Mouse (Mus musculus) kidney, postnatal 25 days (tissue): ENCODE data around the gene Xdh.

Experiments
- DNase-seq, 2 experiments: peaks; one replicate each; pipeline ENCODE4 v3.0.0; 2021; ENCODE audit warnings: mixed read lengths in 2 of 2

Xdh gene

DNA sequence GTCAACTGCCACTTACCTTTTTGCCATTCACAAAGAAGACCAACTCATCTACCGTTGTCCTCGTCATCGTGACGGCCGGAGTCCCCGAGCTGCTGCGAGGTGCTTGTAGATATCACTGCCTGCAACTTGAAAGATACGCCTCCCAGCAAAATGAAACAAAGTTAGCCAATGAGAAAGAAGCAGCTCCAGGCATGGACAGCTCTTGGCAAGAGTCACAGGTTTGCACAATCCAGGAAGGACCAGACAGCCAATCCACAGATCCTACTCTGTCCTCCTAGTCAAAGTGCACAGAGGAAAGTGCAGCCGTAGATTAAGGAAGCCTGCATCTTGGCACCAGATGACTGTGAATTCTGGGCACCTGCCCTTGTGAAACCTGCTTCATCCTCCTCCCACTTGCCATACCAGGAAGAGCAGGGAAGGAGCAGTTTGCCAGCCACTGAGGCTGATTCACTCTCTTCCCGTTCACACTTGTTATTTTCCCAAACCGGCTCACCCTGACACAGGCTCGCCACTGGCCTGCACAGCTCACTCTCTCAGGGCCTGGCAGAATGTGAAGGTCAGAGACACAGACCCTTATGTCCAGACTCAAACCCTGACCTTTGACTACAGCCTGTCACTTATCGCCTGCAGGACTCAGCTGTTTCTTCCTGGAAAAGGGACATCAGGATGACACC lies at the start of gene Xdh:
Gene Xdh (minus strand): TSS at position 135 of the 674 bp plus-strand sequence.
- peak; percentile 77 to 92 for DNase-seq

- DNase-seq = no peak
These were observed 46.1 kb upstream of the Xdh start for GRCm38 (mm10) chr17:73995907-73996645.

DNA sequence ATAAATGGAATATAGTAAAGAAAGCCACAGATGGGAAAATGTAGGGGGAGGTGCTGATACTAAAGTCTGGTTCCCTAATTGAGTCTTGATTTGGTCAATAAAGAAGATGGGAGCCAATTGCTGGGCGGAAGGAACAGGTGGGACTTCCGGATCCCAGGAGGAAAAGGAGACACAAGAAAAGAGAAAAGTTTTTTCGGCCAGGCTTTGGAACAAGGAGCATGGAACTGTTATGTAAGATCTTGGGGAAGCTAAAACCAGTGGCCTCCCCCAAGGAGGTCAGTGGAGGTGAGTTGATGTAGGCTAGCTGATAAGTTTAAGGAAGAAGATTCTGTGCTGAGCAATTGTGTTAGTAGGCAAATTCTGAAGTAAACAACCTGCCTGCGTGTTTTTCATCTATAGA lies 41.3 kb upstream of the Xdh start:
- no peak for DNase-seq

DNA sequence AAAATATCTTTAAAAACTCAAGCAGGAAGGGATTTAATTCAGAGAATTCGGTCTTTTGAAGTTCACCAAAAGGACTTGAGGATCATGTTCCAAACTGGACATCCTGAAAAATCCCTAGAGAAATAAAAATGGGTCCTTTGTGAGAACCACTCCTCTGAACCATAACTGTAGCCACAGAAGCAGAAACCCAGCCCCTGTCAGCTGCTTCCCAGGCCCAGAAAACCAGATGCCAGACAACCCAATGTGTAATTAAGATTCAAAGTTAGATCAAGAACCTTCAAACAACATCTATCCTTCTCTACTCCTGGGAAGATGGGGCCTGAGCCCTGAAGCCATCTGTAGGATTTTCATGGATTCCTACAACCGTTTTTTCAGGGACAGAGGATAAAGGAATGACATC lies 36.6 kb upstream of the Xdh start:
- no peak for DNase-seq

- DNase-seq = peak; percentile 49 to 64
These were observed 35.9 kb upstream of the Xdh start for GRCm38 (mm10) chr17:73985936-73986335.

DNA sequence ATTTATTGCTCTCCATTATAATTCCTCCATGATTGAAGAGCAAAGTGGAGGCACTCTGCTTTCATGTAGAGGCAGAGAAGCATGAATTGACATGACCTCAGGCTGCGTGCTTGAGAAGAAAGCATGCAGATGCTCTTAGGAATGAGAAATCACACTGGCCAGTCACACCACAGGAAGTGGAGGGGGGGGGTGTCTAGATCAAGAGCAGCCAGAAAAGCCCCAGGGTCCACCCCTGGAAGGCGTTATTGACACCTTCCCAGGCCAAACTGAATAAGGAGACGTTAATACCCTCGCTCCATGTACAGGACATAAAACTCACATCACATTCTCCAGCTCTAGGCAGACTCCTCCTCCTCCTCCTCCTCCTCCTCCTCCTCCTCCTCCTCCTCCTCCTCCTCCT lies 34.5 kb upstream of the Xdh start:
- DNase-seq = no peak

- no peak for DNase-seq
These were observed 32.9 kb upstream of the Xdh start for GRCm38 (mm10) chr17:73982871-73983270.

- DNase-seq = no peak
These were observed 26.1 kb upstream of the Xdh start for GRCm38 (mm10) chr17:73976066-73976465.

DNA sequence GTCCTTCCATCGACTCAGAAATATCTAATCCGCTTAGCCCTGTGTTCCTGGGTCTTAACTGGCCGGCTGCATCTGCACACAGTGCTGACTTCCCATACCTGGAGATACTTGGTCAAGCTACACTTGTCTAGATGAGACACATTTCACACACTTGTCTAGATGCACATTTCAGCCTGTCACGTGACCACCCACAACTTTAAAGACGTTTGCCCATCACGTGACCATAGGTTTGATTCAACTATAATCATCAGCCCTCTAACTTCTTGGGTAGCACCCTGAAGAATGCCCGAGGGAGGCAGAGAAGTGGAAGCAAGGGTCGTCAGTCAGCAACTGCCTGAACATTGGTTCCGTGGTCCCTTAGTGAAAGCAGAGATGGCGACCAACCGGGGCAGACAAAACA lies 22.7 kb upstream of the Xdh start:
- DNase-seq = no peak

GRCm38 (mm10) chr17:73971291-73971690 lies 21.3 kb upstream of the Xdh start:
- DNase-seq = no peak

DNA sequence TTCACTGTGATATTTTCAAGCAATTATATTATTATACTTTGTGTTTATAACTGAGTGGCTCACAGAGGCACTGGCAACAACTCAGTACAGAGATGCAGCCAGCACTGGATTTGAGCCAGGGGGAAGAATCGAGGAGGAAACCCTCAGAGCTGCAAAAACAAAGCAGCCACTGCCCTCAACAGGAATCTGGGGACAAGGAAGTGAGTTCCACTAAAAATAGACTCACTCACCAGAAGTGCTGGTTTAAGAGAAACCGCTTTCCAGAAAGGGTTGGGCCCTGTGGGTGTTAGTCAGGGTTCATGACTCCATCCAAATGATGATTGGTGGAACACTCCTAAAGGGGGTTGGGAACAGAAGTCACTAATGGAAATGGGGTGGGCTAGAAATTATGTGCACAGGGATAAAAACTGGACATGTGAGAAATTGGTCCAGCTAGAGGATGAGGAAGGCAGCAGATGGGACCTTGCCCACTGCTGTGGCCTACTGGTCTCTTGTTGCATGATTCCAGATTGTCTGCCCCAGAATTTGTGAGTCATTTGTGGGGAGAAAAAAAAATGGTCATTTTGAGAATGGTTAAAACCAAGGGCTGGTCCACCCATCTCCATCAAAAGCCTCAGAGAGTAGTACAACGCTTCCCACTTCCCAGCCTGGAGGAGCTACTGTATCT lies 20.5 kb upstream of the Xdh start:
- peak; percentile 85 to 88 for DNase-seq

DNA sequence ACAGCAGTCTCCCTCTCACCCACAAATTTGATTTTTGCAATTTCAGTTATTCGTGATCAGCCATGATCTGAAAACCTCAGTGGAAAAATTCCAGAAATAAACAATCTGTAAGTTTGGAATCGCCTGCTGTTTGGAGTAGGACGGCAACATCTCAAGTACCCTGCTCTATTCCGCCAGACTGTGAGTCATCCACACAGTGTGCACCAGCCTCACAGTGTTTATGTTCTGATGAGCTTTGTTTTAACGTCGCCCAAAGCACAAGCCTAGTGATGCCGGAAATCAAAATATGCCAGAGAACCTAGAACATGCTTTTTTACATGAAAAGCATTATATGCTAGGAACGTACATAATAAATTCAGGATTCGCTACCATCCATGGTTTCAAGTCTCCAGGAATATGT lies 14.9 kb upstream of the Xdh start:
- DNase-seq = no peak

- peak; percentile 43 to 68 for DNase-seq
These were observed 12.6 kb upstream of the Xdh start for GRCm38 (mm10) chr17:73962628-73963043.

GRCm38 (mm10) chr17:73961801-73962403 lies 11.9 kb upstream of the Xdh start:
- DNase-seq = no peak

- no peak for DNase-seq
These were observed 10.7 kb upstream of the Xdh start for GRCm38 (mm10) chr17:73960745-73961144.

DNA sequence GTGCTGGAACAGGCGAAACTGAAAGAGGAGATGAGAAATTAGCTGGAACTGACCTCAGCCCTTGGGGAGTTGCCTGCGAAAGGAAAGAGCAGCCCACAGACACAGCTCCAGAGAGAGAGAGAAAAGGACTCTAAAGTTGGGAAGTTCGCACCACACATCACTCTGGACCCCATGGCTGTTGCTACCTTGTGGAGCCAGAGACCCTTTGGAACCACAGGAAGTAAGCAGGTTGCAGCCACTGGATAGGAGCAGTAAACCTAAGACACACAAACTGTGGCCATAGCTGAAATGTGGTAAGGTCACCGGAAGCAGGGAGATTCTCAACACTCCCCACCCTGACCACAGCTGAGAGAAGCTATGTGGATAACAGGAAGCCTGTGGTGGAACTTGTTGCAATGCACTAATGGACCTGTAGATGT lies 2.1 kb upstream of the Xdh start:
- DNase-seq = no peak

DNA sequence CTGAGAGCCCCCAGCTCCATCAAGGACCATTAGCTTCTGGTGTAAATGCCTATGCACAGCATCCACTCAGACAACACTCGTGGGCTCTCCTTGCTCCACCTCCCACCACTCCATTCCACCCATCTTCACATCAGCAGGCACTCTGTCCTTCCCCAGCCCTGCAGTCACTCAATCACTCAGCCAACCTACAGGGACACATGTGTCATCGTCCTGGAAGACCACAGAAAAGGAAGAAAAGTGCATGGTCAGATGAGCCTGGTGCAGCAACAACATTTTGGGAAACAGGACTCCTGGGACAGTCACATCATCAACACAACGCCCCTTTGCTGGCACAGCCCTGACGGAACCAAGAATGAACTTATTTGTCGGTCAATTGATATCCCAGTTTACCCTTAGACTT lies 974 bp upstream of the Xdh start:
- no peak for DNase-seq

DNA sequence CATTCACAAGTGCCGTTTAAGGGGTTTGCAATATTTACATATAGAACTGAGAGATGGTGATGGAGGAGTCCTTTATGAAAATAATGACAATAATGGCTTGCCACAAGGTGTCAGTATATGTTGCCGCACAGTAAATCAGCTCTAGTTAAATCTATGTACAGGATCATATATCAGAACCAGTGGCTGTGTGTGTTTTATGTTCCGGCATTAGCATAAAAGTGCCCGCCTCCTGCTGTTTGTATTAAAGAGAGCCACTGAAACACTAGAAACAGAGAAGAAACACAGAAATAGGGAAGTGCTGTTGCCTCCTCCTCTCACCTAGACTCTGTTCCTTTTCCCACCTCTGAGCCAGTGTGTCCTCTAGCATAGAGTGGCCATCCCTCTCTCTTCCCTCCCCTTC lies 498 bp downstream of the Xdh start:
- no peak for DNase-seq

DNA sequence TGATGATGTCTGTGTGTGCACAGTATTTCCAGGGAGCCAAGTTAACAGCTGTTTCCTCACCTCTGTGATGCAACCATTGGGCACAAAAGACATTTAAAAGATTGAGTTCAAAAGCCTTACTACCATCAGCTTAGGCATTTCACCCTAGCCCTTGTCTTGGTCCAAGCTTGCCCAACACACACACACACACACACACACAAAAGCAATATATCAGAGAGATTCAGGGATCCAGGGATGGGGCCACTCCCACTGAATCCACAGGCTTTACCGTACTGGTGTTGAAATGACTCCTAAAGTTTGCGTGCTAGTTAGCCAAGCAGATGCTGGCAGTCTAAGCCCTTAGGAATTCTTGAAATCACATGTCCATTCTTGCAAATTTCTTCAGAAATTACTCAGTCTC lies 1.2 kb downstream of the Xdh start:
- DNase-seq = no peak

- DNase-seq = peak in 1 of 2 experiments; percentile 30
These were observed 2.0 kb downstream of the Xdh start for GRCm38 (mm10) chr17:73948039-73948438.

- no peak for DNase-seq
These were observed 3.1 kb downstream of the Xdh start for GRCm38 (mm10) chr17:73946856-73947255.

DNA sequence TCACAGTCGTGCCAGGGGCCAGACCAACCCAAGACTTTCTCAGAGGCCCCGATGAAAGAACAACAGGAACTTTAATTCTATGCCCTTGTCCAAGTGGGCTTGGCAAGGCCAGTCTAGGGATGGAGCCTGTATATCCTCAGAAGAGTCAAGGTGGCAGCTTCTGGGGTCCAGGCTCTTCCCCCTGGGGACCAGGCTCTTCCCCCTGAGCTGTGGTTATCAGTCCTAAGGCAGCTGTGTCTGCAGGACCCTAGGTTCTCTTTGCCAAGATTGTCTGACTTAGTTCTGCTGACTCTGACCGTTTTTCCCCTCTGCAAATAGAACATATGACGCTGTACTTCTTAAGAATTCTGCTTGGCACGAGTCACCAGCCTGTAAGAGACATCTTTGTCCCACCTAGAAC lies 5.3 kb downstream of the Xdh start:
- no peak for DNase-seq

DNA sequence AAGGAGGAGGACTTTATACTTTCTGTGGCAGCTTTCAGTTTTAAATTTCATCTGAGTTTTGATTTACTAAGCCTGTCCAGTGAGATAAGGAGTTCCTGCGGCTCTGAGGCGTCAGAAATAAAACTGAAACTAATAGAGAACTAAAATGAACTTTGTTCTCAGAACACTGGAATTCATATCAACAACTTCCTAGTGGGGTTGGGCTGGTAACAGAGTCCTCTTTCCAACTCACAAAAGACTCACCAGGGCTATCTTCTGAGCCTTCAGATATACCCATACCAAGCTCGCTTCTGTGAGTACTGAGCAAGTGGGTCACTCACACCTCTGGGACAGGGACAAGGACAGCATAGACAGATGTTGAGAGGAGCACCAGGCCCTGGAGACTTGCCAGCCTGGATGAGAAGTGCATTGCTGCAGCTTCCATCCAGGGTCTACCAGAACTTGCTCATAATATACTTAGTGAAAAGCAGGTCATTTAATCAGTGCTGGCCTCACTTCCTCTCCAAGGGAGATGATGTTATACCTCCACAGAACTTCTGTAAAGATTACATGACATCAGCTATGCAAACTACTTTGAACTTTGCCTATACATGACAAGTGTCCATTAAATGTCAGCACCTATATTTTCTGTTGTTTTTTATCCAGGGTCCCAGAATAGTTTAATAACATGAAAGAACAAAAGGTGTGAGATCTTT lies 7.6 kb downstream of the Xdh start:
- DNase-seq = peak in 1 of 2 experiments; percentile 21
